Mouse (Mus musculus) forebrain, embryonic 11.5 days (tissue): ENCODE measurements around the gene Actn2. TPM values are rescaled to one million over a fixed set of nuclear protein-coding genes. Genes with fewer than 3 reads are reported as not detected.

ENCODE experiments used
- ATAC-seq: fragments of 200-750 bp; cut with Nextera tagmentation; replicated peaks from 2 replicates; pipeline ENCODE4 v1.8.0; 2017; ENCODE audit warnings: moderate TSS enrichment; ENCODE audit not compliant: low FRiP score
- DNase-seq: peaks from one replicate; pipeline ENCODE4 v3.0.0-alpha.2; 2017; ENCODE audit warnings: low spot score
- H3K27ac ChIP-seq: fragments of 300-500 bp; sonication (generic); 2 replicates; pipeline ENCODE4 v1.5.1; 2014; ENCODE audit warnings: low read depth, low read length
- H3K27me3 ChIP-seq: fragments of 300-500 bp; sonication (generic); 2 replicates; pipeline ENCODE4 v1.6.1; 2014; ENCODE audit warnings: mild to moderate bottlenecking, low read length, mixed read lengths; ENCODE audit not compliant: control insufficient read depth, insufficient read depth
- H3K36me3 ChIP-seq: fragments of 300-500 bp; sonication (generic); 2 replicates; pipeline ENCODE4 v1.6.1; 2014; ENCODE audit warnings: mild to moderate bottlenecking, low read length, moderate library complexity, mixed read lengths; ENCODE audit not compliant: control insufficient read depth, insufficient read depth
- H3K4me1 ChIP-seq: fragments of 300-500 bp; sonication (generic); replicated peaks from 2 replicates; pipeline ENCODE4 v1.6.1; 2014; ENCODE audit warnings: low read length, mixed read lengths; ENCODE audit not compliant: control insufficient read depth, insufficient read depth
- H3K4me2 ChIP-seq: fragments of 300-500 bp; sonication (generic); 2 replicates; pipeline ENCODE4 v1.6.1; 2014; ENCODE audit warnings: low read depth, mild to moderate bottlenecking, low read length, moderate library complexity, mixed read lengths; ENCODE audit not compliant: severe bottlenecking
- H3K4me3 ChIP-seq: fragments of 300-500 bp; sonication (generic); 2 replicates; pipeline ENCODE4 v1.5.1; 2014; ENCODE audit warnings: low read depth, low read length
- H3K9ac ChIP-seq: fragments of 300-500 bp; sonication (generic); 2 replicates; pipeline ENCODE4 v1.6.1; 2014; ENCODE audit warnings: low read length
- H3K9me3 ChIP-seq: fragments of 300-500 bp; sonication (generic); 2 replicates; pipeline ENCODE4 v1.6.1; 2016; ENCODE audit warnings: low read length, mixed read lengths; ENCODE audit not compliant: control insufficient read depth
- WGBS: fragments of 180-500 bp; shearing (Covaris S2); extraction: QIAGEN DNeasy Blood & Tissue Kit; methylation state at CpG from one replicate; pipeline ENCODE4 v1.1.7; 2014; 5-methylcytosine and 5-hydroxymethylcytosine counted together
- polyA plus RNA-seq: library from polyadenylated mRNA; unstranded; fragments of >200 nt; fragmentation: Nextera tagmentation; extraction: Ambion mirVana; gene quantifications from 2 replicates; pipeline ENCODE4 v1.2.1, GENCODE M21; 2014

Actn2 gene
- polyA plus RNA-seq, 1 experiment from 2014 or later: 0.41 TPM

- no peaks in the 10 kb centered on the region for H3K27me3 ChIP-seq
- no peak for ATAC-seq
These were observed 15.6 kb upstream of the Actn2 start for GRCm38 (mm10) chr13:12356184-12356583.

GRCm38 (mm10) chr13:12349197-12349824 is 8.8 kb upstream of the Actn2 start:
- no peaks in the 10 kb centered on the region for H3K4me1 ChIP-seq
- no peak for DNase-seq

More at GRCm38 (mm10) chr13:12356184-12356583, 15.6 kb upstream of the Actn2 start:
- Histone ChIP-seq H3K27ac (no peak overlapping the region), H3K4me1 (no peaks in the 10 kb centered on the region), H3K36me3 (no peaks in the 10 kb centered on the region), H3K9ac (no peak overlapping the region), H3K4me2 (no peak overlapping the region), H3K9me3 (no peaks in the 10 kb centered on the region), H3K4me3 (no peak overlapping the region)
- WGBS: 77% methylated on average over 4 of the region's 4 CpGs
- DNase-seq: no peak

DNA sequence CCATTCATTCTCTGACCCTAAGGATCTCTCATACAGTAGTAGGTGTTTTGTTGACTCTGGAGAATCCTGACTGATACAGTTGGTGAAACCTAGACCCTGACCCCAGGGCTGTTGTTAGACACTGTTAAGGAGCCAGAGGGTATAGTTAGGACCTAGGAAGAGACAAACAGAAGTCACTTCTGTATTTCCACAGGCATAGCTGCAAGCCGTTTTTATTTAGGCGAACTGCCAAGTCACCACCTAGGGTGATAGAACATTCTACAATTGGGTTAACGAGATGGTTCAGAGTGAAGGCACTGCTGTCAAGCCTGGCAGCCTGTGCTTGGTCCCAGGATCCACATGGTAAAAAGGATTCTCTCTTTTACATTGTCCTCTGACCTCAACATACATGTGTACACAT is 6.3 kb upstream of the Actn2 start:
- Histone ChIP-seq H3K4me2 (no peak overlapping the region), H3K27ac (no peak overlapping the region), H3K27me3 (no peaks in the 10 kb centered on the region), H3K9me3 (no peaks in the 10 kb centered on the region), H3K4me1 (no peaks in the 10 kb centered on the region), H3K36me3 (no peaks in the 10 kb centered on the region), H3K4me3 (no peak overlapping the region), H3K9ac (no peak overlapping the region)
- WGBS: 72% methylated on average over 3 of the region's 3 CpGs
- DNase-seq: no peak
- no peak for ATAC-seq

More at GRCm38 (mm10) chr13:12349197-12349824, 8.8 kb upstream of the Actn2 start:
- Histone ChIP-seq H3K4me3 (no peak overlapping the region), H3K4me2 (no peak overlapping the region), H3K9ac (no peak overlapping the region), H3K27me3 (no peaks in the 10 kb centered on the region), H3K9me3 (no peaks in the 10 kb centered on the region), H3K36me3 (no peaks in the 10 kb centered on the region), H3K27ac (no peak overlapping the region)
- no peak for ATAC-seq
- 82% methylated on average over 13 of the region's 13 CpGs for WGBS

DNA sequence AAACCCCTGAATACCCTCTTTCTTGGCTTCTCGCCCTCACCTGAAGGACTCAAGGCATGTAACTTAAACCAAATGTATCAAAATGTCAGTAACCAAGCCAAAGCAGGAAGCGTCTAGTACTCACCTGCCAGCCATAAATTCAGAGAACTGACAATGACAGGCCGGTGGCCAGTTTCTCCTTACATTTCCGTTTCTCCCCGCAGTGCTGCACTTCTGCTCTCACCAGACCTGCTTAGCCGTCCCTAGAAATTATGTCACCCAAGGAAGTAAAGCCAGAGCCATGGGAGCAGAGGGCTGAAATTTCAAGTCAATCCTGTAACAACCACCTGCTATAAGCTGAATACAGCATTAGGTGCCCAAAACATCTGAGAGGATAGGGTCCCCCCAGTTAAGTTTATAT is 887 bp upstream of the Actn2 start:
- H3K9me3 ChIP-seq: no peaks in the 10 kb centered on the region
- ATAC-seq: no peak
- no peaks in the 10 kb centered on the region for H3K36me3 ChIP-seq
- H3K9ac ChIP-seq: no peak overlapping the region
- no peak overlapping the region for H3K4me3 ChIP-seq
- no peaks in the 10 kb centered on the region for H3K4me1 ChIP-seq
- H3K27me3 ChIP-seq: no peaks in the 10 kb centered on the region
- DNase-seq: no peak
- WGBS: 64% methylated on average over 6 of the region's 6 CpGs
- H3K27ac ChIP-seq: no peak overlapping the region
- H3K4me2 ChIP-seq: no peak overlapping the region

DNA sequence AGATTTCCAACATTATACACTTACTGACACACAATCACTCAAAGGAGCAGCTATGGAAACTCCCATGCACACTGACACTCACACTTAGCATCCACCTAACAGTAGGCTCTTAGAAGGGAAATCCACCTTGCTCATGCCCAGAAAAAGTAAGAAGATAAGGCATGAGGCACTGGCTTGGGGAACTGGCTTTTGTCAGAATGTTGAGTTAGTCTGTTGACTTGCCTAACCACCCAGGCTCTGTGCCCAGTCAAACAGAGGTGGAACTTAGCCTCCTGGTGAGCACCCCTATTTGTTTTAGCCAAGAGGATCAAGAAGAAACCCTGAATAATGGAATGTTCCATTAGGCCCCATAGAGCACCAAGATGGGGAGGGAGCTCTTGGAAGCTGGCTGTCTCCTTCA is 1.1 kb downstream of the Actn2 start:
- no peak overlapping the region for H3K4me2 ChIP-seq
- no peak for DNase-seq
- no peaks in the 10 kb centered on the region for H3K36me3 ChIP-seq
- H3K27me3 ChIP-seq: no peaks in the 10 kb centered on the region
- no peak overlapping the region for H3K27ac ChIP-seq
- no peaks in the 10 kb centered on the region for H3K9me3 ChIP-seq
- no peak overlapping the region for H3K4me3 ChIP-seq
- no peak overlapping the region for H3K9ac ChIP-seq
- no peak for ATAC-seq
- no peaks in the 10 kb centered on the region for H3K4me1 ChIP-seq

DNA sequence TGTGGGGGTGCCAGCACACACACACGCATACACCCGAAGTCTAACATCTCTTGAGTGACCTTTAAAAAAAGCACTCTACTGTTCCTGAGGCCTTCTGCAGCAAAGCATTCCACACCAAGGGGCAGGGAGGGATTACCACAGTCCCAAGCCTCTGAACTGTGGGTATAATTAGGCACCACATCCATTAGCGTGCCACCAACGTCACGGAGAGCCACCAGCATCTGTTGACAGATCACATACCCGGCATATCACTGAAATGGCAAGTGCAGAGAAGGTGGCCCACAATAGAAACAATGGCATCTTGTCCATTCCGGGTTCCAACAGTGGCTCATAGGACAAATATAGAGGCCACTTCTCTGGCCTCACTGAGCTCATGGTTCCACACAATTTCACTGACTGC is 2.8 kb downstream of the Actn2 start:
- Histone ChIP-seq H3K27ac (no peak overlapping the region), H3K9ac (no peak overlapping the region)
- 89% methylated on average over 7 of the region's 7 CpGs for WGBS

DNA sequence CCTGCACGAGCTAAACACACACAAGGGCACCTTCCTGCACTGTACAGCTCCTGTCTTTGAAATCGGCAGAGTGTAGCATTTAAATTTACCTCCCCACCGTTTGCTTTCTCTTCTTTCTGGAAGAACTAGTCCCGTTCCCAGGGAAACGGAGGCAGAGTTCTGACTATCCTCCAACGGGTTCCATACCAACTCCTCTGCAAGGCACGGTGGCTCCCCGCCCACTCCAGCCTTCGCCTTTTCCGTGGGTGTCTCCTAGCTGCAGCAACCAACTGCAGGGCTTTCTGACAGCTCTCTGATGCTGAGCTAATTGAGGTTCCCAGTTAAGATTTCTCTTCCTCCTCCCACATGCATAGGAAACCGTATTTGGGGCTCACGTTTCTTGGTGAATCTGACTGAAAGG is 6.5 kb downstream of the Actn2 start:
- ATAC-seq (no peak), DNase-seq (no peak)
- Histone ChIP-seq H3K4me2 (no peak overlapping the region), H3K9me3 (no peaks in the 10 kb centered on the region), H3K4me1 (no peaks in the 10 kb centered on the region), H3K27ac (no peak overlapping the region), H3K9ac (no peak overlapping the region), H3K27me3 (no peaks in the 10 kb centered on the region), H3K36me3 (no peaks in the 10 kb centered on the region), H3K4me3 (no peak overlapping the region)
- WGBS: 77% methylated on average over 12 of the region's 12 CpGs

More for the DNA sequence above, 2.8 kb downstream of the Actn2 start:
- Histone ChIP-seq H3K4me1 (no peaks in the 10 kb centered on the region), H3K36me3 (no peaks in the 10 kb centered on the region), H3K4me3 (no peak overlapping the region), H3K9me3 (no peaks in the 10 kb centered on the region), H3K4me2 (no peak overlapping the region), H3K27me3 (no peaks in the 10 kb centered on the region)
- ATAC-seq (no peak), DNase-seq (no peak)

- no peaks in the 10 kb centered on the region for H3K36me3 ChIP-seq
- no peak overlapping the region for H3K4me2 ChIP-seq
- 99% methylated on average over 5 of the region's 5 CpGs for WGBS
- H3K4me3 ChIP-seq: no peak overlapping the region
- no peak for DNase-seq
- no peaks in the 10 kb centered on the region for H3K9me3 ChIP-seq
- ATAC-seq: 0 out of 2 replicates have a peak, but pooled peaks have one; percentile 33
- H3K27me3 ChIP-seq: no peaks in the 10 kb centered on the region
- no peaks in the 10 kb centered on the region for H3K4me1 ChIP-seq
- no peak overlapping the region for H3K27ac ChIP-seq
- no peak overlapping the region for H3K9ac ChIP-seq
These were observed 9.0 kb downstream of the Actn2 start for GRCm38 (mm10) chr13:12331528-12331927.

DNA sequence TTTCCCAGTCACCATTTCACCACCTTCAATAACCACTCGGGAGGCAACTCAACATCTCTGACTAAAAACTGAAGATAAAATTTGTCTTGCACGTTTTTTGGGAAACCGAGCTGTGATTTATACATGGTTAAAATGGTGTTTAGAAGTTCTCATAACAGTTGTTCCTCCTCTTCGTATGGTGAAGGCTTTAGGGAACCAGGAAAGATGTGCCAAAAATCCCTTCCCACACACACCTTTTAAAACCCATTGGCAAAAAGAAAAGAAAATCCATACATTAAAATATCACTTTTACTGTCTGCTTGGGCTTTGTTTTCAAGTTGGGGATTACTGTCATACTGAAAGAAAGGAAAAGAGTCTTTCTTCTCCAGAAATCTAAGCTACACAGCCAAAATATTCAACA is 12.2 kb downstream of the Actn2 start:
- H3K9ac ChIP-seq: no peak overlapping the region
- DNase-seq (no peak), ATAC-seq (no peak)
- H3K9me3 ChIP-seq: no peaks in the 10 kb centered on the region
- H3K27me3 ChIP-seq: no peaks in the 10 kb centered on the region
- H3K4me2 ChIP-seq: no peak overlapping the region
- no peak overlapping the region for H3K4me3 ChIP-seq
- H3K36me3 ChIP-seq: no peaks in the 10 kb centered on the region
- no peaks in the 10 kb centered on the region for H3K4me1 ChIP-seq
- WGBS: 86% methylated on average over 4 of the region's 4 CpGs
- no peak overlapping the region for H3K27ac ChIP-seq
